Mouse (Mus musculus): ENCODE data around the gene Zdhhc12. TPM values are rescaled to one million over a fixed set of nuclear protein-coding genes. Genes with fewer than 3 reads are reported as not detected.

The Zdhhc12 gene
- polyA plus RNA-seq, 1 experiment from 2014 or later, result 34.2 TPM

GRCm38 (mm10) chr2:30123729-30124471 is 30.5 kb upstream of the Zdhhc12 start:
- 1% methylated on average over 44 of the region's 44 CpGs for WGBS
- peaks cover 43% of the 10 kb centered on the region for H3K4me1 ChIP-seq
- peak; percentile 25 for DNase-seq (ENCODE audit: extremely low spot score, low spot score)
- 0 out of 2 replicates have a peak, but pooled peaks cover 3% of the 10 kb centered on the region for H3K36me3 ChIP-seq (replicated peaks)
- H3K27me3 ChIP-seq (ENCODE audit: poor library complexity, severe bottlenecking), result no peaks in the 10 kb centered on the region
- peak overlapping the region; percentile 96 for H3K4me3 ChIP-seq
- no peaks in the 10 kb centered on the region for H3K9me3 ChIP-seq
- H3K27ac ChIP-seq, result peak overlapping the region; percentile 93

GRCm38 (mm10) chr2:30122766-30123165 is 29.3 kb upstream of the Zdhhc12 start:
- Histone ChIP-seq H3K27ac (no peak overlapping the region), H3K9me3 (no peaks in the 10 kb centered on the region), H3K36me3 (replicated peaks) (0 out of 2 replicates have a peak, but pooled peaks cover 3% of the 10 kb centered on the region), H3K4me3 (no peak overlapping the region; the same call in 1 of the 2 replicates), H3K4me1 (peaks cover 44% of the 10 kb centered on the region), H3K27me3 (ENCODE audit: poor library complexity, severe bottlenecking) (no peaks in the 10 kb centered on the region)
- DNase-seq (ENCODE audit: extremely low spot score, low spot score), result no peak
- WGBS, result 87% methylated on average over 5 of the region's 5 CpGs

- H3K36me3 ChIP-seq (replicated peaks), result 0 out of 2 replicates have a peak, but pooled peaks cover 3% of the 10 kb centered on the region
- peak overlapping the region; percentile 72 for H3K27ac ChIP-seq
- peaks cover 43% of the 10 kb centered on the region for H3K4me1 ChIP-seq
- DNase-seq (ENCODE audit: extremely low spot score, low spot score), result no peak
- WGBS, result 91% methylated on average over 4 of the region's 4 CpGs
- no peak overlapping the region for H3K4me3 ChIP-seq
- H3K27me3 ChIP-seq (ENCODE audit: poor library complexity, severe bottlenecking), result no peaks in the 10 kb centered on the region
- H3K9me3 ChIP-seq, result no peaks in the 10 kb centered on the region
Observed at GRCm38 (mm10) chr2:30120269-30120668, 26.8 kb upstream of the Zdhhc12 start.

GRCm38 (mm10) chr2:30119641-30120051 is 26.2 kb upstream of the Zdhhc12 start:
- peak overlapping the region; percentile 9; the same call in 1 of the 2 replicates for H3K4me3 ChIP-seq
- peaks cover 37% of the 10 kb centered on the region for H3K4me1 ChIP-seq
- H3K36me3 ChIP-seq (replicated peaks), result 0 out of 2 replicates have a peak, but pooled peaks cover 3% of the 10 kb centered on the region
- DNase-seq (ENCODE audit: extremely low spot score, low spot score), result no peak
- WGBS, result 21% methylated on average over 6 of the region's 6 CpGs
- no peaks in the 10 kb centered on the region for H3K27me3 ChIP-seq (ENCODE audit: poor library complexity, severe bottlenecking)
- peak overlapping the region; percentile 72 for H3K27ac ChIP-seq
- no peaks in the 10 kb centered on the region for H3K9me3 ChIP-seq

- Histone ChIP-seq H3K27me3 (ENCODE audit: poor library complexity, severe bottlenecking) (no peaks in the 10 kb centered on the region), H3K4me1 (no peaks in the 10 kb centered on the region), H3K4me3 (no peak overlapping the region), H3K36me3 (replicated peaks) (peaks cover 51% of the 10 kb centered on the region), H3K9me3 (no peaks in the 10 kb centered on the region), H3K27ac (no peak overlapping the region)
- DNase-seq (ENCODE audit: extremely low spot score, low spot score), result no peak
- WGBS, result 89% methylated on average over 5 of the region's 5 CpGs
Observed at GRCm38 (mm10) chr2:30112564-30112963, 19.1 kb upstream of the Zdhhc12 start.

GRCm38 (mm10) chr2:30111500-30111899 is 18.1 kb upstream of the Zdhhc12 start:
- Histone ChIP-seq H3K9me3 (no peaks in the 10 kb centered on the region), H3K4me1 (no peaks in the 10 kb centered on the region), H3K27ac (no peak overlapping the region), H3K27me3 (ENCODE audit: poor library complexity, severe bottlenecking) (no peaks in the 10 kb centered on the region), H3K36me3 (replicated peaks) (peaks cover 62% of the 10 kb centered on the region), H3K4me3 (no peak overlapping the region)
- WGBS, result 88% methylated on average over 2 of the region's 2 CpGs
- DNase-seq (ENCODE audit: extremely low spot score, low spot score), result no peak

GRCm38 (mm10) chr2:30108260-30108659 is 14.8 kb upstream of the Zdhhc12 start:
- H3K27me3 ChIP-seq (ENCODE audit: poor library complexity, severe bottlenecking), result no peaks in the 10 kb centered on the region
- no peaks in the 10 kb centered on the region for H3K9me3 ChIP-seq
- no peaks in the 10 kb centered on the region for H3K4me1 ChIP-seq
- peaks cover 79% of the 10 kb centered on the region for H3K36me3 ChIP-seq (replicated peaks)
- 94% methylated on average over 4 of the region's 4 CpGs for WGBS
- H3K4me3 ChIP-seq, result no peak overlapping the region
- no peak overlapping the region for H3K27ac ChIP-seq
- DNase-seq (ENCODE audit: extremely low spot score, low spot score), result no peak

GRCm38 (mm10) chr2:30107646-30108045 is 14.2 kb upstream of the Zdhhc12 start:
- Histone ChIP-seq H3K9me3 (no peaks in the 10 kb centered on the region), H3K27me3 (ENCODE audit: poor library complexity, severe bottlenecking) (no peaks in the 10 kb centered on the region), H3K36me3 (replicated peaks) (peaks cover 80% of the 10 kb centered on the region), H3K4me1 (no peaks in the 10 kb centered on the region), H3K27ac (no peak overlapping the region), H3K4me3 (no peak overlapping the region)
- WGBS, result 95% methylated on average over 5 of the region's 5 CpGs
- no peak for DNase-seq (ENCODE audit: extremely low spot score, low spot score)

GRCm38 (mm10) chr2:30106364-30106763 is 12.9 kb upstream of the Zdhhc12 start:
- Histone ChIP-seq H3K36me3 (replicated peaks) (peaks cover 81% of the 10 kb centered on the region), H3K4me3 (no peak overlapping the region), H3K27ac (no peak overlapping the region), H3K27me3 (ENCODE audit: poor library complexity, severe bottlenecking) (no peaks in the 10 kb centered on the region), H3K9me3 (no peaks in the 10 kb centered on the region), H3K4me1 (no peaks in the 10 kb centered on the region)
- DNase-seq (ENCODE audit: extremely low spot score, low spot score), result peak; percentile 54

GRCm38 (mm10) chr2:30100214-30100613 is 6.8 kb upstream of the Zdhhc12 start:
- Histone ChIP-seq H3K27ac (no peak overlapping the region), H3K36me3 (replicated peaks) (peaks cover 53% of the 10 kb centered on the region), H3K4me1 (peaks cover 3% of the 10 kb centered on the region), H3K9me3 (no peaks in the 10 kb centered on the region), H3K4me3 (no peak overlapping the region), H3K27me3 (ENCODE audit: poor library complexity, severe bottlenecking) (no peaks in the 10 kb centered on the region)
- no peak for DNase-seq (ENCODE audit: extremely low spot score, low spot score)
- WGBS, result 79% methylated on average over 4 of the region's 4 CpGs

- Histone ChIP-seq H3K4me1 (peaks cover 36% of the 10 kb centered on the region), H3K4me3 (no peak overlapping the region), H3K9me3 (no peaks in the 10 kb centered on the region), H3K27ac (no peak overlapping the region), H3K36me3 (replicated peaks) (peaks cover 28% of the 10 kb centered on the region), H3K27me3 (ENCODE audit: poor library complexity, severe bottlenecking) (no peaks in the 10 kb centered on the region)
- peak; percentile 60 for DNase-seq (ENCODE audit: extremely low spot score, low spot score)
- WGBS, result 79% methylated on average over 2 of the region's 2 CpGs
Observed at GRCm38 (mm10) chr2:30095882-30096527, 2.6 kb upstream of the Zdhhc12 start.

- Histone ChIP-seq H3K36me3 (replicated peaks) (peaks cover 32% of the 10 kb centered on the region), H3K9me3 (no peaks in the 10 kb centered on the region), H3K4me1 (peaks cover 36% of the 10 kb centered on the region), H3K4me3 (peak overlapping the region; percentile 72), H3K27ac (peak overlapping the region; percentile 88), H3K27me3 (ENCODE audit: poor library complexity, severe bottlenecking) (no peaks in the 10 kb centered on the region)
- WGBS, result 4% methylated on average over 13 of the region's 13 CpGs
- DNase-seq (ENCODE audit: extremely low spot score, low spot score), result no peak
Observed at GRCm38 (mm10) chr2:30094208-30094588, 750 bp upstream of the Zdhhc12 start.

GRCm38 (mm10) chr2:30092280-30092918 is 1.0 kb downstream of the Zdhhc12 start:
- H3K27me3 ChIP-seq (ENCODE audit: poor library complexity, severe bottlenecking), result no peaks in the 10 kb centered on the region
- no peaks in the 10 kb centered on the region for H3K9me3 ChIP-seq
- WGBS, result 47% methylated on average over 6 of the region's 6 CpGs
- peak overlapping the region; percentile 88 for H3K27ac ChIP-seq
- peaks cover 35% of the 10 kb centered on the region for H3K36me3 ChIP-seq (replicated peaks)
- peak overlapping the region; percentile 72 for H3K4me3 ChIP-seq
- H3K4me1 ChIP-seq, result peaks cover 36% of the 10 kb centered on the region
- no peak for DNase-seq (ENCODE audit: extremely low spot score, low spot score)
